Mouse (Mus musculus) left cerebral cortex, adult 11 months (tissue): Measurements from ENCODE around the gene Prmt7.
"Not testable (repeated sequence)": the region's sequence is repeated elsewhere in the genome, so short reads cannot be mapped to it uniquely, and the experiment has no call there.

ENCODE experiments used
- DNase-seq: peaks from one replicate; pipeline ENCODE4 v3.0.0; 2022; ENCODE audit warnings: low spot score

The Prmt7 gene

DNA sequence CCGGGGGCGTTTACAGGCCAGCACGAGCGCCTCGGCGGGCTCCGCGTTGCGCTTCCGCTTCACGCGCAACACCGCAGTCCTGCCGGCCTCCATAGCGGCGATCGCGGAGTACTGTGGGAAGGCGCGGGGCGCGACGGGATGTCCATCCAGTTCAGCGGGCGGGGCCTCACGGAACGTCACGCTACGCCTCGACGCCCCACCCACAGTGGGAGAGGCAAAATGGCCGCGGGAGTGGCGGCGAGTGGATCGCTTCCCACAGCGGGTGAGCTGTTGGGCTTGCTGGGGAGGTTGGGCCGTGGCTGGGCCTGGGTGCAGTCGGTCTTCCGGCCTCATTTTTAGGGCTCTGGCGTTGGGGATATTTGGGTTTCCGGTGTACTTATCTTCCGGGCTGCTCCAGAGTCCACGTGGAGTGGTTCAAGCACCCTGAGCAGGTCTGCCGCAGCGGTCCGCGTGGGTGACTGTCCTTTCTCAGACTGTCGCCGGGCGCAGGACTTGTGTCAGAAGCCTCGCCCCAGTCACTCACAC, at the start of gene Prmt7, which contains the start of gene Slc7a6os:
TSS of gene Prmt7 (plus strand) at position 116 of the 525 bp plus-strand sequence.
TSS of gene Slc7a6os (minus strand) at position 115 of the 525 bp plus-strand sequence.
- DNase-seq, result peak; percentile 91

DNA sequence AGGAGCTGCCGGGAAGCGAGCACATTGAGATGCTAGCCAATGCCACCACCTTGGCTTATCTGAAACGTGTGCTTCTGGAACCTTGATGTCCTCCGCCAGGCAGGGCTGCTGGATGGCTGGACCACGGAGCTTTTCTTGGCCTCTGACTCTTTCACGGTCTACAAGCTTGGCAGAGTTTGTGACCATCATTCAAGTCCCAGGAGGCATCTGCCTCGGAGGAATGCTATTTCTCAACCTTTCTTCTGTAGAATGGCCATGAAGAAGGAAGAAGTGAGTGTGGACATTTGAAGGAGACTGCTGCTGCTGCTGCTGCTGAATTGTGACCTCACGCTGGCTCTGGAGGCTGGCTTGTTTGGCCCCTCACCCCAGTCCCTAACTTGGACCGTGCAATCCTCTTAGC, 47.5 kb upstream of the Prmt7 start:
- DNase-seq, result no peak

DNA sequence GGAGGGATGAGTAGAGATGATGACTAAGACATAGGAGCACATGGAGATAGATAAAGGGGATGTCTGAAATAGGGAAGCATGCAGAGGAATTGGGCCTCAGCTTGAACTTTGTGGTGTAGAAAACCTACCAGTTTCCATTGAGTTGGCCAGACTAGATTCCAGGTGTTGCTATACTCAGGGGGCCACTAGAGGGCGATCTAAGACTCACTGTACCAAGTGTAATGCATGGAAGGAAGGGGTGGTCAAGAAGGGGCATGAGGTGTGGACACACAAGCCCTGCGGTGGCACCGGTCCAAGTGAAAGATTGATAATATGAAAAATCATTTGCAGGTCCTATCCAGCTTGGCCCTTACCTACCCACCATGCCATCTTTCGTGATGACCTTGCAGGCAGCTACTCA, 45.3 kb upstream of the Prmt7 start:
- peak; percentile 60 for DNase-seq

DNA sequence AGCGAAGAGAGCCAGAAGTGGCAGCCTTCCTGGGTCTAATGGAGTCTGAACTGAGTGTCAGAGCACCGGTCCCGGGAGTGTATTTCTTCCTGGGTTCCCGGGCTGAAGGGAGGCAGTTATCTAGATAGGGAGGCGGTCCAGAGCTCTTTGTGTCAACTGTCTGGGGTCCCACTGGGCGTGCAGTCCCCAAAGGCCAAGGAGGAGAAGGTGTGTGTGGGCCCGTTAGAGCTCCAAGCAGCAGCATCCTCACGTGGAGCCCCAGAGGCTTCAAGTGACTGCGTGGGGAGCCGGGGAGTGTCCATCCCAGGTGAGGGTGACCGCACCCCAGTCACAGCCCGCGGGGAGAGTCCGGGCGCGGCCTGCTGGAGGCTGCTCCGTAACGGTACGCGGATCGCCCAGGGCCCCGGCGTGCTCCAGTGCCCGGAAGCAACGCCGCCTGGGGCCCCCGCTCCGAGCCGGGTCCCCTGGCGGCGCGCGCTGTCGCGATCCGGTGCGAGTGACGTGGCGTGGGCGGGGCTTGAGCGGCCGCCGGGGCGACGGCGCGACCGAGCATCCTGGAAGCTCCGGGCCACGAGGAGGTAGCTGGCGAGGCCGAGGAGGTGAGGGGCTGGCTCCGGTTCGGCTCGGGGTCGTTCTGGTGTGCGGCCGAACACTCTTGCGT, 42.2 kb upstream of the Prmt7 start, which contains the start of gene Slc7a6:
TSS of gene Slc7a6 (plus strand) at position 502 of the 661 bp plus-strand sequence.
- peak; percentile 83 for DNase-seq

DNA sequence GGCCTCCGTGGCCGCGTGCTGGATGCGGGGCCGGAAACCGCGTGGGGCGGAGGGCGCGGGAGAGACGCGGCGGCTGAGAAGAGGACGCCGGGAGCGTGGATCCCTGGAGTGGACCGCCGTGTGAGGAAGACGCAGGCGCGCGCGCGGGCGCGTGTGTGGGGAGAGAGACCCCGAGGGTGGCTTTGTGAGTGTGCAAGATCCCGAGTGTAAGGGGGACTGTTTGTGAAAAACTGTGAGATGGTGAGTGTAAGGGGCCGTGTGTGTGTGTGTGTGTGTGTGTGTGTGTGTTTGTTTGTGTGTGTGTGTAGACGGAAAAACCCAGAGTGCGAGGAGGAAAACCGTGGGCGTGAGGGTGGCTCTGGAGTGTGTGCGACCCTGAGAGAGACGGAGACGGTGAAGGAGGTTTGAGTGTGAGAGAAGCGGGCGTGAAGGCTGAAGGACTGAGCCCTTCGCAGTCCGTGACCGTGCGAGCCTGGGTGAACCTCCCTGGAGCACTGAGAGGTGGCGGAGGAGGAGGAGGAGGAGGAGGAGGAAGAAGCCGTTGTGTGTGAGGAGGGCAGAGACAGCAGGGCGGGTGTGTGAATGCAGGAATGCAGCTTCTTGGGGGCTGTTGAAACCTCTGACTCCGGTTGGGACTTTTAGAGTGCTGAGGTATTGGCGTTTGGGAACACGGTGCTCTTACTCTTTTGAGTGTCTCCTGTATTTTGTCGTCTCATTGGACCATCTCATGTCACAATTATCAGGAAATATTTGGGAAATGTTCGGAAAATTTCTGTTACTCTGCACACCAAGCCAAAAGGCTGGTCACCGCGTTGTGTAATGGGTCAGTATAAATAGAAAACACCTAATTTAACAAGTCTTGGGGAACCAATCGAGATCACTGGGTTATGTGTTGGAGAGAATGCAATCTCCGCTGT, 41.5 kb upstream of the Prmt7 start:
- DNase-seq, result peak; percentile 50

DNA sequence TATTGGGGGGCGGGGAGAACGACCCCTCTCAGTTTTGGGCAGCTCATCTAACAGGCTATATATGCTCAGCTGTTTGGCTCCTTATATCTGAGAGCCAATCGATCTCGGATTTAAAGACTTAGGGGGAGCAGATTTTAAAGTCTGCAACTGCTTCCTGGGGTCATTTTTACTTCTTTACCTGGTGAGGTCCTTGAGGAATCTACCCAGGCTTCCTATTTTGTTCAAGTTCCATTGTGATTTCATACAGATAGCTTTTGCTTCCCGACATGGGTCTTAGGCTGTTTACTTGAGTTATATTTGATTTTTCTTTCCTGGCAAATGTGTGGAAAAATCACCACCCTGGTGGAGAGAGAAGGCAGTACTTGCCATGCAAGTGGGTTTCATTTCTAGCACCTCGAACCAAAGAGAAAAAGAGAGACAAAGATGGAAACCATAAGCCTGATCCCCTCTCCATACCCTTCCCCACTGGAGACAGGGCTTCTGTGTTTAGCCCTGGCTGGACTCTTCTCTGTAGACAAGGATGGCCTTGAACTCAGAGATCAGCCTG, 40.7 kb upstream of the Prmt7 start:
- DNase-seq, result no peak

DNA sequence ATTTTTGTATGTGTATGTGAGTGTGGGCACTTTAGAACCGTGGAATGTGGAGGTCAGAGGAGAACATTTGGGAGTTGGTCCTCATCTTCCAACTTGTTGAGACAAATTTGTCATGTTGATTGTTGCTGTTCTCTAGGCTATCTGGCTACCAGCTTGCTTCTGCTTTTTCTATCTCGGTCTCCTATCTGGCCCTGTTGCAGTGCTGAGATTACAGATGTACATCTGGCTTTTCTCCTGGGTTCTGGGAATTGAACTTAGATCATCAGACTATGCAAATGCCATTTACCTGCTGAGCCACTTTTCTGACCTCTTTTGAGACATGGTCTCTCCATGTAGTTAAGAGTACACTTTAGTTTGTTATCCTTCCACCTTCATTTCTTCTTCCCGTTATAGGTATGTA, 37.2 kb upstream of the Prmt7 start:
- DNase-seq, result no peak

DNA sequence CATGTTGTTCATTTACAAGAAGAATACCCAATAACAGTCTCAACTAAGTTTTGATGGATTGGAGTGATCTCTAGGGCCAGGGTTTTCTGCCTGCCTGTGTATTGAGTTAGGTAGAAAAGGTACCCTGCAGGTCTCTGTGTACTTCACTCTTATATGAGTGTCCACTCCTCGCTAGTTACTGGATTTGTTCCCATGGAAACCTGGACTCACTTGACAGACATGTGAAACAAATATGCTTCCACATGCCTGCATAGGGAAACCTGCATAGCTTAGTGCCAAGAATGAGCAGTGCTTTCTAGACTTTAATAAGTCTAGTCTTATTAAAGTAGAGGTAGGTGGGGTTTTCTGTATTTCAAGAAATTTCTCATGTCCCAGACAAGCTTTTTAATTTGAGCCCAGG, 33.8 kb upstream of the Prmt7 start:
- no peak for DNase-seq

DNA sequence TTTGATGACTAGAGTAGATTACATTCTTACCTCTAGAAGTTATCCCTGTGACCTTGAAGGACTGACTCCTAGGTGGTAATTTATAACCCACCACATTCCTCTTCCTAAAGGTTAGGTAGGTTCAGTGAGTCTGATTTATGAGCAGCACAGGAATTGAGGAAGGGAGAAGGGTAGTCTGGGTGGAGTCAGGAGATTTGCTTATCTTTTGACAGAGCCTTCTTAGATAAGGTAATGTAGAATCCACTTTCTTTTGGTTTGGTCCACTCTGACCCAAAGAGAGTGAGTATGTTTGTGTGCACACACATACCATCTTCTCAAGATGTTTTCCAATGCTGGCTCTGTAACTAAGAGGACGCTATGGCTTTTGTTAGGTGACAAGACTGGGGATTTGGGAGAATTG, 33.1 kb upstream of the Prmt7 start:
- DNase-seq, result no peak

DNA sequence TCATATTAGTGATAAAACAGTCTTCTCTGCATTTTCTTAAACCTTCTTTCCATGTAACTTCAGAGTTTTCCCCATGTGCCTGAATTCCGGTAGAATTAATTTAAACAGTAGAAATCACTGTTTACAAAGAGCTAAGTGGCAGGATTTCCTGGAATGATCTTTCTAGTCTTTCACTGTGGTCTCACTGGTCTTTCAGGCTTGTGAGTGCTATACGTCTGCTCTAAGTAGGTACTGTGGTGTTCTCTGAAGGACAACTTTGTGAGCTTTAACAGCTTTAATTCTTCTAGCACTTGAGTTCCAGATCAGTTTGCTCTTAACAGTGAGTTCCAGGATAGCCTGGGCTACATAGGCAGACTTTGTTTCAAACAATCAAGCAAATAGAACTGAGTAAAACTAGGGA, 32.3 kb upstream of the Prmt7 start:
- no peak for DNase-seq

DNA sequence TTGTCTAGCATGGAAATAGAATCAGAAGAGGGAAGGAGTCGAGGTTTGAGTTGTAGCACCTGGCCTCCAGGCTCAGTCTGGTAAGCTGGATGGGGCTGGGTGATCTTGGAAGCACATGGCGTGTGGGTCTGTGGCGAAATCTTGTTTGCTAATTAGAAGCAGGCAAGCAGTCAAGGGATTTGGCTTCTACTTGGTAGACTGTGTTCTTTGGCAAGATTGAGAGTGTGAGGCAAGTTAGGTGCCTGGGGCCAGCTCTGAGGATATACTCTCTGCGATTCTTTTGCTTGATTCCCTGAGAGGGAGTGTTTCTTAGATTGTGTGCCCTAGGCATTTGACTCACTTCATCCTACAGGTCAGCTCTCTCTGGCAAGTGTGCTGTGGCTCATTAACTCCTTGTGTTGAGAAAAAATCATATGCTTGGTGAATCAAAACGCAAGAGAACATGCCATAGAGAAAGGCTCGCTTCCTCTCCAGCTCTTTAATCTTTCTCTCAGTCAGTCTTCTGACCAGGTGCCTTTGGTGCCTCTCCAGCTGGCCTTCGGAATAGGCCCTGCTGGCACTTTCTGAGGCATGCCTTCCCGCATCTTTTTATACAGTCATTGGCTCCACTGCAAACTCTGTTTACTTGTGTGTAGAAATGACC, 25.0 kb upstream of the Prmt7 start:
- no peak for DNase-seq

DNA sequence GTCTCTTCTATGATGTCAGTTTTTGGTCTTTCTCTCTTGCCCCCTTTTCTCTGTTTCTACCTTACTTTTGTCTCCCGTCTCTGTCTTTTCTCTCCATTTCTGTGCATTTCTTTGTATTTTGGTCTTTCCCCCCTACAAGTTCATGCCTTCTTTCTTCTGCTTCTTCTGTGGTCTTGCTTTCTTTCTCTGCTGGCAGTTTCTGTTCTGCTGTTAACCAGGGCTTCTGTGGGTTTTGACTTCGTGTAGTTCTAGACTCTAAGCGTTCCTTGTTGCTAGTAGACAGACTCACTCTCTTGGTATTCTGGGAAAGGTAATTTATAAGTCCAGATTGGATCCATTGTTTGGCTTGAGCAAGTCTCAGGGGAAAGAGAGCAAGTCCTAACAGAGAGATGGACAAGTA, 24.3 kb upstream of the Prmt7 start:
- no peak for DNase-seq

DNA sequence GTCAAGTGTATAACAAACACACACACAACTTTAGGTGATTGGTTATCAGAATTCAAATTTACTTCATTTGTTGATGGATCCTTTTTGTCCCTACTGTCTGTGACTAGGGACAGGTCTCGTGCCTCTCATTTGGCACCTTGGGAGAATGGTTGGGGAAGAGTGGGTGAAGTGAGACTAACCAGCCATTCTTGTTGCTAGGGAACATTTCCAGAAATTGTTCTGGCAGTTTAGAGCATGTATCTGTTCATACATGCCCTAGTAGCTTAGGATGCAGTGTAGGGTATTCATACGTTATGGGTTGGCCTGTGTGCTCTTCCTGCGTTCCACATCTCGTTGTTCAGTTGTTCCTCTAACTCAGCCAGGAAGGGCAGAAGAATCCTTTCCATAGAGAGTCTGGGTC, 21.6 kb upstream of the Prmt7 start:
- no peak for DNase-seq

DNA sequence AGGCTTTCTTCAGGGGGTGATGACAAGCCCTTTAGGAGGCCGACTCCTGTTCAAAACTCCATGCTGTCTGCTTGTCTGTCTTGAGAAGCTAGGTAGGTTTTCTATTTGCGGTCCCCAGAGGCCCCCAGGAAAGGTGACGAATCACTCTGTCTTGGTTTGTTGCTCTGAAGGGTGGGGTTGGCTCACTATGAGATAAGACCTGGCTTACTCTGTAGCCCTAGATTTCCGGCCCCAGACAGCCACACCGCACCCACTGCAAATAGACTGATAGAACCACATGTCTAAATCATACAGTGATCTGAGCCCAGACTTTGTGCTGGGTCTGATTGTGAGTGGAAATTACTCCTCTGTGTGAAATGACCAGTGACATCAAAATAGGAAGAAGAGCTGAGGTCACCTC, 19.1 kb upstream of the Prmt7 start:
- no peak for DNase-seq

DNA sequence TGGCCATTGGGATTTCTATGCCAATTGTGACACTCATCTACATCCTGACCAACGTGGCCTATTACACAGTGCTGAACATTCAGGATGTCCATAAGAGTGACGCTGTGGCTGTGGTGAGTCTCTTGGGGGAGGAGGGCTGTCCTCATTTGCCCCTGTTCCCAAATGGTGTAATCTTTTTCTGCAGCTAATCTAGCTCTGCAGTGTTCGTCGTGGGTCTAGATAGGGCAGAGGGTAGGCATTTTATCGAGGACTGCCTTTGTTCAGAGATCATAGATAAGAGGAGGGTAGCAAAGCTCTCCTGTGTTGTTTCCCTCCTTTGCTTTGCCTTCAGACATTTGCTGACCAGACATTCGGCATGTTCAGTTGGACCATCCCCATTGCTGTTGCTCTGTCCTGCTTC, 17.6 kb upstream of the Prmt7 start:
- no peak for DNase-seq

DNA sequence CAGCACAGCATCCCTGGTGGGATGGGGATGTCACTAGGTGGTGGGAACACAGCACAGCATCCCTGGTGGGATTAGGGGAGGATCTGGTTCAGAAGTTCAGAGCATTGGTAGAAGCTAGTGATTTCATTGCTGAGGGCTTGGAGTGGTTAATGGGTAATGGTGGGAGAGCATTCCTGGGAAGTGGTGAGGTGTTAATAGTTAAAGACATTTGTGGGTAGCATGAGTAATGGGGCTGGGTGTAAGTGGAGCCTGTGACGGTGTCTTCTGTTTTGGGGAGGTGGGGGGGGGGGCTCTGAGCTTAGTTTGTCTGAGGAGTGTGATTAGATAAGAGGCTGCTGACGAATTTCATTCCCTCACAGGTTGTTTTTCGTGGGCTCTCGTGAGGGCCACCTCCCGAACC, 16.7 kb upstream of the Prmt7 start:
- no peak for DNase-seq

DNA sequence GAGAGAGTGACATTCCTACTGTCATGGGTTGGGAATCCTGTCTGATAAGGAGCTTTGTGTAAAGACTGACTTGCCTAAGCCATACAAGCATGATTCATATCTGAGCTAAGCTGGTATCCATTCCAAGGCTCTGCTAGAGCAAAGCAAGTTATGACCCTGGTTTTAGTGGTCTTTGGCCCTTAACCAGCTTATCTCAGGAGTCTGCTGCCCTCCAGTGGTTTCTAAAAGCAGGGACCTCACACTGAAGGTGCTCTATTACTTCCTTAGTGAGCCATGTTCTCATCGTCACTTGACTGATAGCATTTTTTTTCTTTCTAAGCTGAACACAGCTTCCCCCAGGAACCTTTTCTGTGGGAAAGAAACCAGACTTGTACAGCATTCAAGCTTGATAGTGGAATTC, 12.0 kb upstream of the Prmt7 start:
- DNase-seq, result no peak

DNA sequence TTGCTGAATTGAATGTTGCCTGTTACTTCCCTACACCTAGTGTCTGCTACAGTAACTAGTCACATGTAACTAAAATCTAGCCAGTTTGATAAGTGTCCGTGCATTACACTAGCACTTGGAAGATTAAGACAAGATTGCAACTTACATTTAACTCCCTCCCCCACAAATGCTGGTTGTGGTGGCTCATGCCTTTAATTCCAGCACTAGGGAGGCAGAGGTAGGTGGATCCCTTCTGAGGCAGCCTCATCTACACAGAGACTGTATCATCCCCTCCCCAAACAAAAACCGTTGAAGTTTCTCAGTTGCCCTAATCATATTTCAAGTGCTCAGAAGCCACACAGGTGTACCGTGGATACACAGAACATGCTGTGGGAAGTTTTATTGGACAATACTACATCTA, 11.1 kb upstream of the Prmt7 start:
- DNase-seq, result not testable (repeated sequence)

DNA sequence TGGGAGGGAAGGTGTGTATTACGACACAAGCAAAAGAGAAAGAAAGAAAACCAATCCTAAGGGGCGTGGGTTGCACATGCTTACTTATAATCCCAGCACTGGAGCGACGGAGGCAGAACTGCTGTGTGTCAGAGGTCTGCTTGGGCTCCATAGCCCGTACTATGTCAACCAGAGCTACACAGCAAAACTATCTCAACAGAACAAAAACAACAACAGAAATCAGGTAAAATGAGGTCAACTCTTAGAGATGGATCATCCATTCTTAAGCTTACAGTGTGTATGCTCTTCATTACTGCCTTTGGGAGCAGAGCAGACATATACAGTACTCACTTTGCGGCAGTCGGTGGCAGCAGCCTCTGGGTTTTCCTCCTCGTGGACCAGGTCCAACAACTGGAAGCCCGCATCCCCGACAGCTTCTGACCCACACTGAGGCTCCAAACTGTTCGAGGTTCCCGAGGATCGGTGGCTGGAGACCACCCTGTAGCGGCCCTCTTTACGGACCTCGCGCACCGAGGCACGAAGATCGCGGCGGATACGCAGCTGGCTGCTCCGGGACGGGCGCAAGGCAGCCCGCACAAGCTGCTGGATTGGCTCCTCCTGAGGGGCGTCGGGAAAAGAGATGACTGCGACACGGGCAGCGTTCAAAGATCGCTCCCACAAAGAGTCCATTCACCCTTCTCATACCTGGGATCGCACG, 553 bp upstream of the Prmt7 start:
- no peak for DNase-seq

DNA sequence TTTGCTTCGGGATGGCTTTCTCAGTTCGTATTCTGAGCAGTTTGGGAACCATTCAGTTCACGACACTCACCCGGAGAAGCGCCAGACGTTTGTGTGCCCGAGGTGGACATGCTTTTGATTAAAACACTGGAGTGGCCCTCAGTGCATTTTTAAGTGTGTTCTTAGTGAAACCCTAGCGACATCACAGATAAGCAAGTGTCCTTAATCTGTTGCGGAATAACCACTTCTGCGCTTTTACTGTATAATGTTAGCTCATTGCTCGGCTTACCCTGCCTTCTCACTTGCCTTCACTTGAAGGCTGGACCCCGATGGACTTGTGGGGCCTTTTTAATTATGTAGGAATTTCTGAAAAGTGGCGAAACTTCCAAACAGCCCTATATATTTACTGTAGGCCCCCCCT, 685 bp downstream of the Prmt7 start:
- DNase-seq, result no peak

DNA sequence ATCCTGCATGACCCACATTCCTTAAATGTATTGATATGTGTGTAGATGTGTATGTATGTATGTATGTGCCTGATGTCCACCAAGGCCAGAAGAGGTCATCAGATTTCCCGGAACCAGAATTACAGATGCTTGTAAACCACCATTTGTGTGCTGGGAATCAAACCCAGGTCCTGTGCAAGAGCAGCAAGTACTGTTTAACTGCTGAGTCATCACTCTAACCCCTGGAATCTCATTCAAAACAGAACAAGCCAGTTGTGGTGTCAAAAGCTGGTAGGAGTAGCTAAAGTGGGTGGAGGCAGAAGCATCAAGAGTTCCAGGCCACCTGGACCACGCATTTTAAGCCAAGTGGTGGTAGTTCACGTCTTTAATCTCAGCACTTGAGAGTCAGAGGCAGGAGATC, 3.2 kb downstream of the Prmt7 start:
- no peak for DNase-seq

DNA sequence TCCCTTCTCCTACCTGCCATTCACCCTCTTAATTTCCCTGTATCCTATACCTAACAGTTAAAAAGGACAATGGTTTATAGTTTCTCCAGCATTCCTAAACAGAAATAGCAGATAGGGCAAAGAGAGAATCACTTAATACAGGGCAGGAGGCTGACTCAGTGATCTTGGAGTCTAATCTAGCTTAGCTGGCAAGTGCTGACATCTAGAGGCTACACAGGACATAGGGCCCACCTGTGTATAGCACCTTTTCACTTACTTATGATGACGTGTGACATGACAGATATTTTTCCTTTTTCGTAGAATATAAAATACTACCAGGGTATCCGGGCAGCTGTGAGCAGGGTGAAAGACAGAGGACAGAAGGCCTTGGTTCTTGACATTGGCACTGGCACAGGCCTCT, 8.9 kb downstream of the Prmt7 start:
- DNase-seq, result no peak
